Mouse (Mus musculus) heart, embryonic 11.5 days (tissue): ENCODE results near the gene Siae. TPM values are rescaled to one million over a fixed set of nuclear protein-coding genes. Genes with fewer than 3 reads are reported as not detected.
A peak's percentile ranks its signal among the peaks of the same experiment; 100 is the strongest.

ENCODE experiments used
- ATAC-seq: fragments of 200-750 bp; cut with Nextera tagmentation; replicated peaks from 2 replicates; pipeline ENCODE4 v1.8.0; 2017; ENCODE audit warnings: moderate library complexity; ENCODE audit not compliant: insufficient number of reproducible peaks, low FRiP score, low TSS enrichment
- H3K27ac ChIP-seq: fragments of 300-500 bp; sonication (generic); 2 replicates; pipeline ENCODE4 v1.5.1; 2014; ENCODE audit warnings: mild to moderate bottlenecking, low read depth, low read length
- H3K27me3 ChIP-seq: fragments of 300-500 bp; sonication (generic); 2 replicates; pipeline ENCODE4 v1.6.1; 2014; ENCODE audit warnings: mild to moderate bottlenecking, low read length, mixed read lengths; ENCODE audit not compliant: control insufficient read depth, insufficient read depth
- H3K36me3 ChIP-seq: fragments of 300-500 bp; sonication (generic); 2 replicates; pipeline ENCODE4 v1.6.1; 2014; ENCODE audit warnings: mild to moderate bottlenecking, low read length, moderate library complexity, mixed read lengths; ENCODE audit not compliant: control insufficient read depth, insufficient read depth
- H3K4me1 ChIP-seq: fragments of 300-500 bp; sonication (generic); 2 replicates; pipeline ENCODE4 v1.6.1; 2014; ENCODE audit warnings: low read length; ENCODE audit not compliant: control insufficient read depth, insufficient read depth
- H3K4me2 ChIP-seq: fragments of 300-500 bp; sonication (generic); 2 replicates; pipeline ENCODE4 v1.6.1; 2014; ENCODE audit warnings: mild to moderate bottlenecking, moderate library complexity
- H3K4me3 ChIP-seq: fragments of 300-500 bp; sonication (generic); 2 replicates; pipeline ENCODE4 v1.5.1; 2014; ENCODE audit warnings: low read depth, low read length
- H3K9ac ChIP-seq: fragments of 300-500 bp; sonication (generic); 2 replicates; pipeline ENCODE4 v1.6.1; 2014; ENCODE audit warnings: mild to moderate bottlenecking, low read depth, low read length, moderate library complexity
- H3K9me3 ChIP-seq: fragments of 300-500 bp; sonication (generic); replicated peaks from 2 replicates; pipeline ENCODE4 v1.6.1; 2016; ENCODE audit warnings: low read length; ENCODE audit not compliant: control insufficient read depth
- WGBS: fragments of 180-500 bp; shearing (Covaris S2); extraction: QIAGEN DNeasy Blood & Tissue Kit; methylation state at CpG from one replicate; pipeline ENCODE4 v1.1.7; 2014; ENCODE audit not compliant: insufficient replicate concordance; 5-methylcytosine and 5-hydroxymethylcytosine counted together
- polyA plus RNA-seq: library from polyadenylated mRNA; unstranded; fragments of >200 nt; fragmentation: Nextera tagmentation; extraction: Ambion mirVana; gene quantifications from 2 replicates; pipeline ENCODE4 v1.2.1, GENCODE M21; 2014

Gene Siae
- polyA plus RNA-seq, 1 experiment from 2014 or later: 7.8 TPM

- no peak for ATAC-seq
- Histone ChIP-seq H3K4me2 (no peak overlapping the region), H3K36me3 (no peaks in the 10 kb centered on the region), H3K9me3 (no peaks in the 10 kb centered on the region), H3K27ac (no peak overlapping the region), H3K4me3 (no peak overlapping the region), H3K4me1 (no peaks in the 10 kb centered on the region), H3K27me3 (no peaks in the 10 kb centered on the region), H3K9ac (no peak overlapping the region)
- WGBS: 74% methylated on average over 2 of the region's 2 CpGs
Measured at GRCm38 (mm10) chr9:37632305-37632704, 76.8 kb downstream of the Siae start.

- no peak overlapping the region for H3K4me3 ChIP-seq
- no peaks in the 10 kb centered on the region for H3K27me3 ChIP-seq
- no peak overlapping the region for H3K9ac ChIP-seq
- H3K27ac ChIP-seq: no peak overlapping the region
- H3K36me3 ChIP-seq: no peaks in the 10 kb centered on the region
- H3K9me3 ChIP-seq: no peaks in the 10 kb centered on the region
- no peak for ATAC-seq
- H3K4me1 ChIP-seq: no peaks in the 10 kb centered on the region
- no peak overlapping the region for H3K4me2 ChIP-seq
- WGBS: 91% methylated on average over 3 of the region's 3 CpGs
Measured at GRCm38 (mm10) chr9:37634269-37634668, 78.8 kb downstream of the Siae start.

- no peak for ATAC-seq
- Histone ChIP-seq H3K9me3 (no peaks in the 10 kb centered on the region), H3K4me3 (no peak overlapping the region), H3K27me3 (no peaks in the 10 kb centered on the region), H3K4me1 (no peaks in the 10 kb centered on the region), H3K36me3 (no peaks in the 10 kb centered on the region), H3K27ac (no peak overlapping the region), H3K9ac (no peak overlapping the region), H3K4me2 (no peak overlapping the region)
- WGBS: 16% methylated on average over 7 of the region's 7 CpGs
Measured at GRCm38 (mm10) chr9:37636335-37636734, 80.8 kb downstream of the Siae start.

- Histone ChIP-seq H3K27me3 (no peaks in the 10 kb centered on the region), H3K9ac (no peak overlapping the region), H3K9me3 (no peaks in the 10 kb centered on the region), H3K4me1 (no peaks in the 10 kb centered on the region), H3K4me2 (no peak overlapping the region), H3K4me3 (no peak overlapping the region), H3K36me3 (no peaks in the 10 kb centered on the region), H3K27ac (no peak overlapping the region)
- 52% methylated on average over 6 of the region's 6 CpGs for WGBS
- ATAC-seq: no peak
Measured at GRCm38 (mm10) chr9:37636800-37637542, 81.5 kb downstream of the Siae start.

GRCm38 (mm10) chr9:37638721-37639120 is 83.2 kb downstream of the Siae start:
- Histone ChIP-seq H3K27me3 (no peaks in the 10 kb centered on the region), H3K9me3 (no peaks in the 10 kb centered on the region), H3K27ac (no peak overlapping the region), H3K4me1 (no peaks in the 10 kb centered on the region), H3K9ac (no peak overlapping the region), H3K4me3 (no peak overlapping the region), H3K36me3 (no peaks in the 10 kb centered on the region), H3K4me2 (no peak overlapping the region)
- no peak for ATAC-seq
- WGBS: 75% methylated on average over 3 of the region's 3 CpGs

GRCm38 (mm10) chr9:37646246-37646645 is 90.7 kb downstream of the Siae start:
- H3K4me3 ChIP-seq: no peak overlapping the region
- H3K4me2 ChIP-seq: no peak overlapping the region
- H3K27me3 ChIP-seq: no peaks in the 10 kb centered on the region
- WGBS: 83% methylated on average over 3 of the region's 3 CpGs
- no peak overlapping the region for H3K9ac ChIP-seq
- no peaks in the 10 kb centered on the region for H3K4me1 ChIP-seq
- H3K9me3 ChIP-seq: no peaks in the 10 kb centered on the region
- ATAC-seq: no peak
- no peak overlapping the region for H3K27ac ChIP-seq
- peaks cover 27% of the 10 kb centered on the region for H3K36me3 ChIP-seq

GRCm38 (mm10) chr9:37650639-37651038 is 95.1 kb downstream of the Siae start:
- no peak for ATAC-seq
- Histone ChIP-seq H3K9me3 (no peaks in the 10 kb centered on the region), H3K27me3 (no peaks in the 10 kb centered on the region), H3K36me3 (peaks cover 37% of the 10 kb centered on the region), H3K4me2 (no peak overlapping the region), H3K4me3 (no peak overlapping the region), H3K4me1 (peaks cover 11% of the 10 kb centered on the region), H3K9ac (no peak overlapping the region), H3K27ac (no peak overlapping the region)
- 95% methylated on average over 5 of the region's 5 CpGs for WGBS

- Histone ChIP-seq H3K27me3 (no peaks in the 10 kb centered on the region), H3K27ac (peak overlapping the region; percentile 54), H3K9ac (no peak overlapping the region), H3K4me2 (peak overlapping the region; percentile 2; the same call in 1 of the 2 replicates), H3K4me3 (no peak overlapping the region), H3K4me1 (peaks cover 14% of the 10 kb centered on the region), H3K9me3 (no peaks in the 10 kb centered on the region), H3K36me3 (peaks cover 32% of the 10 kb centered on the region)
- 36% methylated on average over 5 of the region's 5 CpGs for WGBS
- no peak for ATAC-seq
Measured at GRCm38 (mm10) chr9:37653836-37654235, 98.3 kb downstream of the Siae start.

GRCm38 (mm10) chr9:37655961-37656360 is 100.5 kb downstream of the Siae start:
- 45% methylated on average over 8 of the region's 8 CpGs for WGBS
- H3K27ac ChIP-seq: 0 out of 2 replicates have a peak overlapping the region, but pooled peaks have one; percentile 85
- ATAC-seq: no peak

More at GRCm38 (mm10) chr9:37655961-37656360, 100.5 kb downstream of the Siae start:
- H3K4me2 ChIP-seq: peak overlapping the region; percentile 85
- H3K9ac ChIP-seq: peak overlapping the region; percentile 85
- H3K36me3 ChIP-seq: peaks cover 12% of the 10 kb centered on the region
- no peaks in the 10 kb centered on the region for H3K9me3 ChIP-seq
- peak overlapping the region; percentile 74 for H3K4me3 ChIP-seq
- no peaks in the 10 kb centered on the region for H3K27me3 ChIP-seq
- peaks cover 14% of the 10 kb centered on the region for H3K4me1 ChIP-seq
